Mouse (Mus musculus): ENCODE results near the gene Atp11a. TPM values are rescaled to one million over a fixed set of nuclear protein-coding genes. Genes with fewer than 3 reads are reported as not detected.

Atp11a gene
- total RNA-seq, 2 experiments from 2014 or later = 50.6 to 53.1 TPM

DNA sequence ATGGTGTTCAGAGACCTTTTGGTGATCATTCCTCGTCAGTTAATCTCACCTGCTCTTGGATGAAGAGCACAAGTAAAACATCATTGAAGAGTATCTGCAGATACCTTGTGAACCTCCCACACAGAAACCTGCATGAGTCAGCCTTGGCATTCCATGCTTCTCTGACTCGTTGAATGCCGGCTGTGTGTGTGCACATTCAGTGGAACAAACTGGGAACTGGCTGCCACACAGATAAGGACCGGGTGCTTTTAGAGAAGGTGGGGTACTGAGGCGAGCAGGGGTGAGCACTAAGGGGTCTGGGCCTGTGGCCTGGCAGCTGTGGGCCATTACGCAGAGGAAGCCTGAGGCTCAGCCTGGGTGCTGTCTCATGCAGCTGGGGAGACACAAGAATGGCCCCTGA, 11.9 kb downstream of the Atp11a start:
- DNase-seq (ENCODE audit: extremely low spot score in 1 of 2, low spot score in 1 of 2) = no peak

DNA sequence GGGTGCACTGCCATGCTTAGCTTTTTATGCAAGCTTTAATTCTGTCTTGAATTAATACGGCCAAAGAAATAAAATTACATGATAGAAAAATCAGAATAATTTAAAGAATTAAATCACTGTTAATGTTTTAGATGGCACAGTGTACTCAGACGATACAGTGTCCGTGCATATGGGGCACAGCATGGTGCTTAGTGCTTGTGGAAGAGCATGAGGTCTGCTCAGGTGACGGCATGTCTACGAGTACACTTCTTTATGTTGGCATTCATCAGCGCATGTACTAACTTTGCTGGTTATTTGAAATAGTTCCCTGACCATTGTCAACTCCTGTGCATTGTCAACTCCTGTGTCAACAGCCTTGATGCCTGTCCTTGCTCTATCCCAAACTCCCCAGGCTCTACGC, 12.5 kb downstream of the Atp11a start:
- DNase-seq (ENCODE audit: extremely low spot score in 1 of 2, low spot score in 1 of 2) = no peak

DNA sequence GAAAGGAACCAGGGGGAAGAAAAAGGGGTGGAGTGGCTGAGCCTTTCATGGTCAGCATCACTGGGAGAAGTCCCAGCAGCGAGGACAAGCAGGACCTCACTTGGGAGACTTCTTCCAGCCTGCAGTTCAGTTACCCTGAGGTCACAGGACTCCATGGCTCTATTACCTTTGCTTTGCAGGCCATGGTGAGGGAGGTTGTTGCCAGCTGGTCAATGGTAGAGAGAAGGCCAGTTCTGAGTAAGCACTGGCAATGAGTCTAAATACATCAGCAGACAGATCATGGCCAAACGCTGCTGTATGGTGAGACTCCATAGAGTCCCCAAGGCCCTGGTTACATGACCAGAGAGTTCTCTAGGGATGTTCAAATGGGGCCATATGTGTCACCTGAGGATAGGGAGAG, 15.5 kb downstream of the Atp11a start:
- no peak for DNase-seq (ENCODE audit: extremely low spot score in 1 of 2, low spot score in 1 of 2)

DNA sequence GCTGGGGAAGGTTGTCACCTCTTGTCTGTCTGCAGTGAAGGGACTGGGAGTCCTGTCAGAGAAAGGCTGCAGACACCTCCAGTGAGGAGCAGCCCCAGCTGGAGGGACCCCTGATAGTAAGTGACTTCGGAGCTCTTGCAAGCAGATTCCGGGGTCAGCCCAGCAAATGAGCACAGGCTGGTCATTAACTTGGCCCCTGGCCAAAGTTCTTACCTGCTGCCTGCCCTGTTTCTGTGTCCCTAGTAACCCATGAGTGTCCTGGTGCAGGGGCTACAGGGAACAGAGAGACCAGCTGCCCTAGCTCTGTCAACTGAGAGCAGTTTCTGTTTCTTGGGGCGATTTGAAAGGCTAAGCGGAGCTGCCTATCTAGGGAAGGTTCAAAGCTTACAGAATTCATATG, 17.1 kb downstream of the Atp11a start:
- DNase-seq (ENCODE audit: extremely low spot score in 1 of 2, low spot score in 1 of 2) = no peak

DNA sequence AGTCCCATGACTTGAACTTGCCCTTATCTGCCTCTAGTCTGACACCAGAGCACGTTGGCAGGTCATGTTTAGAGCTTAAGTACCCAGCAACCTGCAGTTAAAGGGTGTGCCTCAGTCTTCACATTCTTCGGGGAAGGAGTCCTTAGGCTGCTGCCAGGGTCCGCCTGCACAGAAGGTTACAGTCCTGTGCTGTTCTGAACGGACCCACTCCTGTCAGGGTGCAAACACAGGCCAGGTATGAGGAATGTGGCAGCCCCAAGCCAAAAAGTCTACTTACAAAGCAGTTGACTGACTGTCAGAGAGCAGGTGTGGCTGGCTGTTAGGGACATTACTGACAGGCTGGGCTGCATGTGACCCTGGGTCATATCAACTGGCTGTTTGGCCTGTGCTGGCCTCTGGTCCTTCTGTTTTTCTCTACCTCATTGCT, 18.1 kb downstream of the Atp11a start:
- no peak for DNase-seq (ENCODE audit: extremely low spot score in 1 of 2, low spot score in 1 of 2)

DNA sequence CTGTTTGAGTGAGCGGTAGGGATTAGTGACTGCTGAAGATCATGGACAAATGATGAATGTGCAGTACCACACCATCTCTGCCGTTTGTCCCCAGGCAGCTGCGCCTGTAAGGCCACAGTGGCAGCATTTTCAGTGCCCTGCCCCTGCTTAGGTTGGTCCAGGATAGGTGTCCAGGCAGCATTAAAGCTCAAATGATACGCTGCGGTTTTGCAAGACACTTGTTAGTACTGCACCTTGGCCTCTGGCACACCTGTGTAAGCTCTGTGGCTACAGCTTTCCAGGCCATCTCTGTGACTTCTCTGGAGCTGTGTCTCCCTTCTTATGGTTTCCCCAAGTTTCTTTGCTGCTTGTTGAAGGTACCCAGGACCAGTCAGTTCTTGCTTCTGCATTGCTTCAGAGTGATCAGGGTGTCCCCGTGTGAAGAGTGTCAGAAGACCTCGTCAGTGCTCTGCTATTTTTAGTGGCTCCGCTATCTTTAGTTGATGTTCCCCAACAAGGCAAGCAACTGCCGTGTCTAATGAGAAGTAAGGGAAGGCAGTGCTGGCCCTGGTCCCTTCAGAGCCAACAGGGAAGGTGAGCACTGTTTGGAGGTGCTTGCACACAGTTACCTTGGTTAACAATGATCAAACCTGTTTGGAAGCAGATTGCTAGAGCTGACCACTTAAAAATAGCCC, 18.6 kb downstream of the Atp11a start:
- no peak for DNase-seq (ENCODE audit: extremely low spot score in 1 of 2, low spot score in 1 of 2)

DNA sequence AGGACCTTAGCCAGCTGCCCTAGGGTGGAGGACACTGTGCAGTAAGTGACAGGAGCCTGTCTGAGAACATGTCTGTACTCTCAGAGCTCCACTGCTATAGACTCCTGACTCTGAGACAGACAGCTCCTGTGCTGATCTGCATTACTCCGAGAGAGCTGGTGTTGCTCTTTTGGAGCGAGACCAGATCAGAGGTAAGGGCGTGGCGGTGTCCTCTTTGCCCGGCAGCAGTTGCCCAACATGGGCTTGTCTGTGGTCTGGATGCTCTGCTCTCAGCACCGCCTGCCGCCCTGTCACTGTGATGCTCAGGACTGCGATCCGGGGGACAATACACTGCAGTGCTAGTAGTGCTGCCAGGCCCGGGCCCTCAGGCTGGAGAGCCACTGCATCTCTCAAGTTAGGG, 19.4 kb downstream of the Atp11a start:
- no peak for DNase-seq (ENCODE audit: extremely low spot score in 1 of 2, low spot score in 1 of 2)

DNA sequence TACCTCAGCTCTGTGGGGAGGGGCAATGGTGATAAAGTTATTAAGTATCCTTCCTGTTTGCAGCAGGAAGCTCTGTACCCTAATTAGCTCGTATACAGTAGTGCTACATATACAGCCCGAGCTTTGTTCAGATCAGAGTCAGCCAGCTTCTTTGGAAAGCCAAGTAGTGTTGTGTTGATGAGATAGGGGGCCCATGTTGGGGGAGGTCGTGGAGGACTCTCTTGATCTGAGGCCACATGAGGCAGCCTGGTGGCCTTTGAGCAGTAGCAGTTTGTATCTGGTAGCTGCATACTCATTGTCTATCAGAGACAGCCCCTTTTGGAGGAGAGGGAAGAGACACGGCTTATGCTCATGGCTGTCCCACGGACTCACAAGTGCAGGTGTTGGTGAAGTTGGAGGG, 20.4 kb downstream of the Atp11a start:
- no peak for DNase-seq (ENCODE audit: extremely low spot score in 1 of 2, low spot score in 1 of 2)

DNA sequence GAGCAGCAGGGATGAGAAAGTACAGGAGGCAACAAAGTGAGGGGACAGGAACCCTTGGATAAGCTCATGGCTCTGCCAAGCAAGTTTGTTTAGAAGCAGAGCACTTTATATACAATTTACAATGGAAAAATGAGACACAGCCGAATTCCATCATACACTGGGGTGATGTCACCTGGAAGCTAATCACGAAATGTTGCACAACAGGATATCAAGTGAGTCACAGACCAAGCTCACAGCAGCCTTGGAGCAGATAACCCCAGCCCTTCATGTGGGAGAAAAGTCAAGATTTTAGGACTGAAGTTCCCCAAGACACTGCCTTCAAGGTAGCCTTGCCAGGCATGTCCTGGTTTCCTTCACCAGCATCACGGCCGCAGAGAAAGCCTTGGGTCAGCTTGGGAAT, 22.7 kb downstream of the Atp11a start:
- DNase-seq (ENCODE audit: extremely low spot score in 1 of 2, low spot score in 1 of 2) = no peak

DNA sequence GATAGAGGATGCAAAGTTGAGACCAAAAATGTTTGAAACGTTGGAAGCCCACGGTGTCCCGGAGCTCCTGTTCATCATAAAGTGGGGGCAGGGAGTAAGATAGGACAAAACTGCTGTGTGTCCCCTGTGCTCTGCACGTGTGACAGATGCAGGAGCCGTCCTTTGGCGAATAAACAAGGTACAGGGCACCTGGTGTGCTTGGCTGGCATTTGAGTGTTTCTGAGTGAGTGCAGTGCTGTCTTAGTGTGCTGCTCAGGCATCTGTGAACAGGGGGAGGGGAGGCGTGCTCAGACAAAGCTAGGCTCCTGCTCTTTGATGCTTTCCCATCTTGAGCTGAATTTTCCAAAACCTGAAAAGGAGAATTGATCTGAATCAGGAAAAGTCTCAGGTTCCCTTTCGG, 28.7 kb downstream of the Atp11a start:
- no peak for DNase-seq (ENCODE audit: extremely low spot score in 1 of 2, low spot score in 1 of 2)

DNA sequence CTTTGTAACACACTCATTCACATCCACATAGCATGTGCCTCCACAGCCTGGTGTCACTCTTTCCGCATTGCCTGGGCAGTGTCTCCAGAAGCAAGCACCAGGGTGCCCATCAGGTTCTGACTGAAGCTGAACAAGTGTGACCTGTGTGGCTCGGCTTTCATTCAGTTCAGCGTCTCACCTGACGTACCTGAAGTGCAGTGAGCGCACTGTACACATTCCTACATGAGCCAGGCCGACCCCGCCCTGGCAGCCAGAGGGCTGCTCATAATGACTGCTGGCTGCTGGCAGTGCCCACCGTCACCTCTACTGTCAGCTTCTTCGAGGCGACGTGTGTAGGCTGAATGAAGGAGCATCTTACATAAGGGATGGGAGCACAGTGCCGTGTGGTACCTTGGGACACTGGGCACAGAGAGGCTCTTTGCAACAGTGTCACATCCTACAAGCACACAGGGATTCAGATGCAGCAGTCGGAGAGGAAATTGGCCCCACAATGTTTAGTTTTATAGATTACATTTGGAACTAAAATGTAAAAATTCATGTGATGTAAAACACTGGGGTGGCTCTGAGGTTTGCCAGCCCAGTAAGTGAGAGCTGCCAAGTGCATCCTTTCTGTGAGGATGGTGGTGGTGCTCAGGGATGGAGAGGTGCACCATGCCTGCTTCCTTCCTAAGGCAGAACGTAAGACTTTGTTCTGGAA, 29.6 kb downstream of the Atp11a start:
- DNase-seq (ENCODE audit: extremely low spot score in 1 of 2, low spot score in 1 of 2) = no peak

DNA sequence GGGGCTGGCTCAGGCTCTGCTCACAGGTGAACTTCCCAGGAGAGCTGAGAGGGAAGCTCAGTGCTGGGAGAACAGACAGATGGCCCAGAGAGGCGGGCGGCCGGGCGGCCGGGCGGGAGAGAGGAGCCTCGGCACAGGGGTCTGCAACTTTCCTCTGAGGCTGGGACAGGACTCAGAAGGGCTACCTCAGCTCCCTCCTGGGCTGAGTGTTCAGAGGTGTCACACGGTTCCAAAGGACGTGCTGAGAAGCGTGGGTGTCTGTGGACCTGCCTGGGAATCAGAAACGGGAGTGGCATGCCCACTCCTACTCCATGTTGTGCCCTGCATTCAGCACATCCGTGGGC, 30.1 kb downstream of the Atp11a start:
- DNase-seq (ENCODE audit: extremely low spot score in 1 of 2, low spot score in 1 of 2) = no peak

DNA sequence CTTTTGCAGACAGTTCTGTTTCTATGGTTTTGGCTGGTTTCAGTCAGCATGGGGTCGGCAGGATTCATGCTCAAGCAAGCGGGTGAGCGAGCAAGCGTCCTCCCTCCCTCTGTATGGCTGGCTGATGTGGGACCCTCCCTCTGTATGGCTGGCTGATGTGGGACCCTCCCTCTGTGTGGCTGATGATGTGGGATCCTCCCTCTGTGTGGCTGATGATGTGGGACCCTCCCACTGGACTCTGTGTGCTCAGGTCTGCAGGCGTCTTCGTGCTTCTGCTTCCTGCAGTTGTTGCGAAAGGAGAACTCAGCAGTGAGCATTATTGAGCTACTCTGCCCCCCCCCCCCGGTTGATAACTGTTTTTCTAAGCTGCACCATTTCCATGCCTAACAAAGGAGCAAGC, 30.6 kb downstream of the Atp11a start:
- DNase-seq (ENCODE audit: extremely low spot score in 1 of 2, low spot score in 1 of 2) = no peak

DNA sequence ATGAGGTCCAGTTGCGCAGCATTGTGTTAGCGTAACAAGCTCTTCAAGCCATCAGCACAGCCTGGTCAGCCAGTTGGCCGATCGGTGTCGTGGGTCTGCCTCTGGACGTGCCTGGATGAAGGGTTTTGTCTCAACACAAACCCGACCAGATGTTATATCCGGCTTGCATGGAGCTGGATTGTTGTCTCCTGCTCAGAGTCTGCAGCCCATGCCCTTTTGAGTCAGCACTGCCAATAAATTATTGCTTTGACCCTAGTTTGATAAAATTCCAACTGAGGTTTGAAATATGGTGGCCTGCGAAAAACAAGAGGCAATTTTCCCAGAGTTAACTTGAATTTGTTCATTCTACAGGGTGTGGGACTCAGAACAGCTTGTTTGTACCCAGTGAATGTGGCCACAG, 31.9 kb downstream of the Atp11a start:
- DNase-seq (ENCODE audit: extremely low spot score in 1 of 2, low spot score in 1 of 2) = no peak

DNA sequence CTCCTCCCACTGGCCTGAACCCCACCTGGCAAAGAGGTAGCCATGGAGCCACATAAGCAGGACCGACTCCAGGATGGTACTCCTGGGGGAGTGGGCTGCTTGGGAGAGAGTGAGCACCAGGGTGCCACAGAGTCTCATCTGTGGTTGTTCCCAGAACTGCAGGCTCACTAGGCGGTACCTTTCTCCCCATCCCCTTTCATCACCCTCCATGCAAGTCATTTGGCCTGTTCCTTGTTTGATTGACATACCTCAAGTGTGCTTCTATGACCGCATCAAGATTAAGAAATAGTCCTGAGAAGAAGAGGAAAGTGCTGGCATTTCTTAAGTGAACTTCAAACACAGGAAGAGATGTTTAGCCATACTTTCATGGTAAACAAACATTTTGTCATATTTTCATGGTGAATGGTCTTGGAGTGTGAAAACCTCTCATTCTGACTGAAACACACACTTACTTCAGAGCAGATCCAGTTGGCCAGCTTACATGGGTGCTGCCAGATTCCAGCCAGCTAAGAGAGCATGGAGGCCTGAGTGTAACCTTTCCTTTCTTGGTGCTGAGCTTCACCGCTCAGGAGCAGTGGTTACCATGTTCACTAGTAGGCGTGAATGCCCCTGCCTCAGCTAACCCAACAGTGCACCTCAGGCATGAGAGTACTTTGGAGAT, 38.3 kb downstream of the Atp11a start:
- no peak for DNase-seq (ENCODE audit: extremely low spot score in 1 of 2, low spot score in 1 of 2)

DNA sequence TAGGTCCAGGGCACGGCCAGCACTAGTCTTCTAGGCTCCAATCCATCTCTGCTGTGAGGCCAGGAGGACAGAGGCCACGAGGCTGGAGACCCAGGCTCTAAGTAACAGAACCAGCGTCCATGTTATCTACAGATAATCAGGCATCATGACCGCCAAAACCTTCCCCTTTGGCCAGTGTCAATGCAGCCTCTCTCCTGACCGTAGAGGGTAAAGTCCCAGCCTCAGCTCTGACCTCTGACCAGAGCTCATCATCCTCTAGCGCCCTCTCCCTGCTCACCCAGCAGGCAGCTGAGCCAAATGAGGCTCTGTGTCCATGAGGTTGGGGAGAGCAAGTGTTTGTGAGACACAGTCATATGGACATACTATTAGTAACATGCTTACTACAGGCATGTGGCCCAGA, 42.3 kb downstream of the Atp11a start:
- no peak for DNase-seq (ENCODE audit: extremely low spot score in 1 of 2, low spot score in 1 of 2)

DNA sequence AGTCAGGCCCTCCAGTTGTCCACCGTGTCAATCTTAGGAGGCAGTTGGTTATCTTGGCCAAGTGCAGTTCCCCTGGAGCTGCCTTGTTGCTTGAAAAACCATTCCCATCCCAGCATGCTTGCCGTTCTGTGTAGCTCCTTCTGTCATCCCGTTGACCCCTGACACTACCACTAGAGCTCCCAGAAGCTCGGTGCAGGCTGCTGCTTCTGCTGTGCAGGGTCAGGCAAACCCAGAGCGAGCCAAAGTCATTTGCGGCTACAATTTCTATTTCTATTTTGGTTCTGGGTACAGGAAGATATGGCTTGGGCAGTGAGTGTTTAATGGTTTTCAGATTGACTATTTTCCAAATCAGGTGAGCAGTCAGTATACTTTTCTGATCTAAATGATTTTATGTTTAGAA, 43.0 kb downstream of the Atp11a start:
- DNase-seq (ENCODE audit: extremely low spot score in 1 of 2, low spot score in 1 of 2) = no peak

DNA sequence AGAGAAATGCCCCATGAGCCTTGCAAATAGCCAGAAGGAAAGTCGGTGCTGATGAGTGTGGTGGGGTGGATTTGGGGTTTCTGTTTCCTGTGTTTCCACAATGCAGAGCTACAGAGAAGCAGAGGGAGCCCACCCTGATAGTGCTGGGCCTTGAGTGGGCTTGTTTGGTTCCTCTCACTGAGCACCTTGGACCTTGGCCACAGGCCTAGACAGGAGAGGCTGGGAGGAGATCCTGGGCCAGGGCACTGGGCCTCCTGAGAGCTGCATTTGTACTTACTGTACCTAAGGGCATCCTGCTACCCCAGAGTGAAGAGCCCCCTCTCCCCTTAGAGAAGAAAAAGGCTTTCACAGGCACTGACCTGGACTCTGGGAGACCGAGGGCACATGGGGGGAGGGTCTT, 43.4 kb downstream of the Atp11a start:
- DNase-seq (ENCODE audit: extremely low spot score in 1 of 2, low spot score in 1 of 2) = no peak

DNA sequence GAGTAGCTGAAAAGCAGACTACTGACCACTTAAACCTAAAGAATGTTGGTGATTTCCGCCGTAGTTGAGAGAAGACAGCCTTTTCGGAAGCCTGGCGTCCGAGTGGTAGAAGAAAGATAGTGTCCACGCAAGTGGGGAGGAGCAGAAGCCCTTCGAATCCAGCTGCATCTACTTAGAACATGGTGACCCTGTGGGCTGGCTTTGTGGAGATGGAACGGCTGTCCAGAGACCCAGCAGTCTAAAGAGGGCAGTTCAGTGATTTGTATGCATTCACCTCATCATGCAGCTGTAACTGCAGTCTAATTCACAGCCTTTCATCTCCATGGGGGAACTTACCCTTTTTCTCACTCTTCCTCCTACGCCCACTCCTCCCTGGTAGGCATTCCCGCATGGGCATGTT, 44.8 kb downstream of the Atp11a start:
- DNase-seq (ENCODE audit: extremely low spot score in 1 of 2, low spot score in 1 of 2) = no peak

DNA sequence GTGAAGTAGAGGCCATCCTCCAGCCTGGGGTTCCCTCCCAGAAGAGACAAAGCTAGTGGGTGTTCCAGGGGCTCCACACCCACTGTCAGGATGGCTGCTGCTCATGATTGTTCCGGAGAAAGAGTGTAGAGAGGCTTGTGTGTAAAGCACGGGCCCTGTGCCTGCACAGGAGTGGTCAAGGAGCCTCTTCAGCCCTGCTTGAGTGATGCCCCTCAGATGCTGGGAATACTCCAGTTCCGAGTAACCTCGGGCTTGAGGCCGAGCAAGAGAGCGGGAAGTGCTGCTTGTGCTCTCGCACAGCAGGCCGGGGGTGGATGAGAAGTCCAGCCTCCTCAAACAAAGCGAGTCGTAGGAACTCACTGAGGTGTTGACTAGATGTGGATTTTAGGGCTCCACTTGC, 46.3 kb downstream of the Atp11a start:
- DNase-seq (ENCODE audit: extremely low spot score in 1 of 2, low spot score in 1 of 2) = no peak

DNA sequence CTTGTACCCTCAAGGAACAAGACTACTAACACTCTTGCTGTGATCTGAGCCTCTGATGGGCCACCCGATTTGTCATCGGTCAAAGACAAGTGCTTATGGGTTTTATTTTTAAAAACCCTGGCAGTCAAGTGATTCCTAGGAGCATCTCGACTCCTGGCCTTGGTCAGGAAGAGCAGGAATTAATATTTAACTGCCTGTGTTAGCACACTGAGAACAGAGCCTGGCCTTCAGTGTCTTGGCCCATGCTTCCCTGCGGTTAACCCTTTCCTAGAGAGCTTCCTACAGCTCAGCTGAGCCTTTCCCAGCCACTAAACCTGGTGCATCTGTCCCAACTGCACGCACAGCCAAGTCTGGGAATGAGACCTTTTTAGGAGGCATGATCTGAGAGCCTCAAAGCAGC, 48.1 kb downstream of the Atp11a start:
- no peak for DNase-seq (ENCODE audit: extremely low spot score in 1 of 2, low spot score in 1 of 2)

DNA sequence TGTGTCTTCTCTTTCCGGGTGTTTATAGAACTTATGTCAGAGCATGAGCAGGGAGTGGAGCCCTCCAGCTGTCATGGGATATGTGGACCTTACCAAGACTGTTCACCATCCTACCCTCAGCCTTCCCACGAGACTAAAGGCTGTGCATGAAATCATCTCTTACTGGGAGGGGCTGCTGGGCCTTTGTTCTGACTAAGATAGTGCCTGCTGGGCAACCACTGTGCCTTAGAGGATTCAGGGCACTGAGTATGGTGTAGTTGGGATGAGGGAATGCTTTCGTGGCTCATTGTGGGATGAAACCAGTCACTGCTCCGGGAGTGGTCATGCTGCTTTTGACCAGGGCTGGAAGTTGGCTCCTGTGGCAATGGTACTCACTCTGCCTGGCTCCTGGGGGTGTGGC, 48.8 kb downstream of the Atp11a start:
- no peak for DNase-seq (ENCODE audit: extremely low spot score in 1 of 2, low spot score in 1 of 2)
